Mouse (Mus musculus) thymus, adult 2 months (tissue): ENCODE data around the gene Tango6.

ENCODE experiments used
- CTCF ChIP-seq: fragments of 200-500 bp; IDR thresholded peaks from 2 replicates; pipeline ENCODE4 v1.5.1; 2012; ENCODE audit warnings: mild to moderate bottlenecking, control low read depth, low read length, moderate library complexity, borderline replicate concordance; ENCODE audit not compliant: control insufficient read depth, poor library complexity, insufficient read depth; ENCODE audit errors: extremely low read depth
- POLR2A ChIP-seq: fragments of 200-500 bp; IDR thresholded peaks from 2 replicates; pipeline ENCODE4 v1.6.1; 2012; ENCODE audit warnings: mild to moderate bottlenecking, low read length, control low read depth, moderate library complexity; ENCODE audit not compliant: control insufficient read depth, poor library complexity, insufficient read depth; ENCODE audit errors: extremely low read depth

- no peak for TF ChIP-seq POLR2A
- TF ChIP-seq CTCF: no peak; the same call in 1 of the 2 replicates
These were observed 210.1 kb downstream of the Tango6 start for GRCm38 (mm10) chr8:106892806-106893451.
